Mouse (Mus musculus) right cerebral cortex, adult 2 months (tissue): ENCODE measurements around the gene Ormdl3.
"Not testable (repeated sequence)": the region's sequence is repeated elsewhere in the genome, so short reads cannot be mapped to it uniquely, and the experiment has no call there.

Source experiments
- DNase-seq, 2 experiments: peaks; one replicate each; pipeline ENCODE4 v3.0.0; 2021 to 2022; ENCODE audit warnings: low spot score in 2 of 2

The Ormdl3 gene

GRCm38 (mm10) chr11:98586892-98587563 is at the start of gene Ormdl3:
TSS of gene Ormdl3 (minus strand) at chr11:98587368.
- DNase-seq = peak; percentile 98 to 99

GRCm38 (mm10) chr11:98635312-98635970 is 48.3 kb upstream of the Ormdl3 start:
- DNase-seq = not testable (repeated sequence)

- DNase-seq = no peak
These were observed 43.5 kb upstream of the Ormdl3 start for GRCm38 (mm10) chr11:98630646-98631045.

GRCm38 (mm10) chr11:98628706-98629105 is 41.5 kb upstream of the Ormdl3 start:
- DNase-seq = no peak

GRCm38 (mm10) chr11:98625611-98626410 is 38.6 kb upstream of the Ormdl3 start, which contains the start of the genes Gm12355 and Gsdma3:
TSS of gene Gm12355 (minus strand) at chr11:98625661.
TSS of gene Gsdma3 (plus strand) at chr11:98626360.
- DNase-seq = no peak

- DNase-seq = not testable (repeated sequence)
These were observed 37.2 kb upstream of the Ormdl3 start for GRCm38 (mm10) chr11:98624381-98624780.

- DNase-seq = not testable (repeated sequence)
These were observed 36.8 kb upstream of the Ormdl3 start for GRCm38 (mm10) chr11:98623981-98624380.

GRCm38 (mm10) chr11:98620791-98621190 is 33.6 kb upstream of the Ormdl3 start:
- no peak for DNase-seq

- peak; percentile 25 to 46 for DNase-seq
These were observed 19.6 kb upstream of the Ormdl3 start for GRCm38 (mm10) chr11:98606763-98607162.

GRCm38 (mm10) chr11:98604911-98605310 is 17.7 kb upstream of the Ormdl3 start:
- not testable (repeated sequence) for DNase-seq

GRCm38 (mm10) chr11:98603953-98604352 is 16.8 kb upstream of the Ormdl3 start:
- no peak for DNase-seq

GRCm38 (mm10) chr11:98602090-98602690 is 15.0 kb upstream of the Ormdl3 start:
- DNase-seq = no peak

GRCm38 (mm10) chr11:98599291-98599690 is 12.1 kb upstream of the Ormdl3 start:
- DNase-seq = no peak

- no peak for DNase-seq
These were observed 11.7 kb upstream of the Ormdl3 start for GRCm38 (mm10) chr11:98598851-98599290.

- DNase-seq = no peak
These were observed 10.8 kb upstream of the Ormdl3 start, which contains the start of gene Lrrc3c for GRCm38 (mm10) chr11:98597991-98598390. TSS of gene Lrrc3c (plus strand) at chr11:98598291.

GRCm38 (mm10) chr11:98597363-98597762 is 10.2 kb upstream of the Ormdl3 start:
- DNase-seq = no peak

- DNase-seq = no peak
These were observed 8.8 kb upstream of the Ormdl3 start for GRCm38 (mm10) chr11:98595955-98596354.

GRCm38 (mm10) chr11:98595473-98595872 is 8.3 kb upstream of the Ormdl3 start:
- DNase-seq = no peak

GRCm38 (mm10) chr11:98595021-98595420 is 7.9 kb upstream of the Ormdl3 start:
- DNase-seq = no peak

GRCm38 (mm10) chr11:98590548-98591445 is 3.6 kb upstream of the Ormdl3 start:
- DNase-seq = no peak

- DNase-seq = no peak
These were observed 2.1 kb upstream of the Ormdl3 start for GRCm38 (mm10) chr11:98589306-98589705.
